Mouse (Mus musculus) thymus, adult 2 months (tissue): ENCODE data around the gene Dlg1. TPM values are rescaled to one million over a fixed set of nuclear protein-coding genes. Genes with fewer than 3 reads are reported as not detected.

Source experiments
- DNase-seq: peaks from one replicate; pipeline ENCODE4 v3.0.0; 2021
- H3K27ac ChIP-seq: fragments of 200-500 bp; 2 replicates; pipeline ENCODE4 v1.5.1; 2012; ENCODE audit warnings: low read length, control low read depth; ENCODE audit not compliant: control insufficient read depth, insufficient read depth
- H3K27me3 ChIP-seq: fragments of 200-500 bp; 2 replicates; pipeline ENCODE4 v1.6.1; 2012; ENCODE audit warnings: mild to moderate bottlenecking, low read length, moderate library complexity, mixed read lengths; ENCODE audit not compliant: control insufficient read depth, insufficient read depth
- H3K36me3 ChIP-seq: fragments of 200-500 bp; 2 replicates; pipeline ENCODE4 v1.6.1; 2012; ENCODE audit warnings: mild to moderate bottlenecking, low read length, moderate library complexity; ENCODE audit not compliant: control insufficient read depth, insufficient read depth
- H3K4me1 ChIP-seq: fragments of 200-500 bp; replicated peaks from 2 replicates; pipeline ENCODE4 v1.6.1; 2012; ENCODE audit warnings: low read length; ENCODE audit not compliant: control insufficient read depth, insufficient read depth
- H3K4me3 ChIP-seq: fragments of 200-500 bp; 2 replicates; pipeline ENCODE4 v1.5.1; 2012; ENCODE audit warnings: mild to moderate bottlenecking, low read length, control low read depth, moderate library complexity; ENCODE audit not compliant: control insufficient read depth, insufficient read depth
- CTCF ChIP-seq: fragments of 200-500 bp; IDR thresholded peaks from 2 replicates; pipeline ENCODE4 v1.5.1; 2012; ENCODE audit warnings: mild to moderate bottlenecking, control low read depth, low read length, moderate library complexity, borderline replicate concordance; ENCODE audit not compliant: control insufficient read depth, poor library complexity, insufficient read depth; ENCODE audit errors: extremely low read depth
- POLR2A ChIP-seq: fragments of 200-500 bp; IDR thresholded peaks from 2 replicates; pipeline ENCODE4 v1.6.1; 2012; ENCODE audit warnings: mild to moderate bottlenecking, low read length, control low read depth, moderate library complexity; ENCODE audit not compliant: control insufficient read depth, poor library complexity, insufficient read depth; ENCODE audit errors: extremely low read depth
- WGBS: fragments of 180-500 bp; shearing (Covaris S2); methylation state at CpG from one replicate; pipeline ENCODE4 v1.1.7; 2018; 5-methylcytosine and 5-hydroxymethylcytosine counted together
- polyA plus RNA-seq: library from polyadenylated mRNA; depleted of rRNA; stranded (reverse); fragments of >200 nt; gene quantifications from 2 replicates; pipeline ENCODE4 v1.2.3, GENCODE M21; 2012

Dlg1 gene
- polyA plus RNA-seq, 1 experiment, result 18.9 TPM

GRCm38 (mm10) chr16:31662556-31663378 is 476 bp upstream of the Dlg1 start:
- TF ChIP-seq POLR2A (no peak), CTCF (no peak)
- WGBS, result 22% methylated on average over 22 of the region's 22 CpGs
- H3K27ac ChIP-seq, result no peak overlapping the region
- no peak for DNase-seq
- peaks cover 4% of the 10 kb centered on the region; the same call in 1 of the 2 replicates for H3K36me3 ChIP-seq
- H3K4me1 ChIP-seq, result 0 out of 2 replicates have a peak, but pooled peaks cover 5% of the 10 kb centered on the region
- peak overlapping the region; percentile 88 for H3K4me3 ChIP-seq
- H3K27me3 ChIP-seq, result no peaks in the 10 kb centered on the region

DNA sequence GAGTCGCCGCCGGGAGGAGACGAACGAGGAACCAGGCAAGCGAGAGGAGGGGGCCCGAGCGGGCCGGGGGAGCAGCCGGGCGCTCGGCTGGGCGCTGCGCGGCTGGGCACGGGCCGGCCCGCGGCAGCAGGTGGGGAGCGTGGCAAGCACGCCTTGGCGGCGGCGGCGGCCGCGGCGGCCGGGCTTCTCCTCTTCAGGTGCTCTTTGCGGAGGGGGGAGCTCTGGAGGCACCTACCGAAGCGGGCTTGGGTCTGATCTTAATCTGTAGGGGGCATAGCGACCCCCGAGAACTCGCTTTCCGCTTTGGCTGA is 999 bp downstream of the Dlg1 start:
- Histone ChIP-seq H3K4me3 (peak overlapping the region; percentile 88), H3K36me3 (peaks cover 4% of the 10 kb centered on the region), H3K4me1 (0 out of 2 replicates have a peak, but pooled peaks cover 5% of the 10 kb centered on the region), H3K27ac (peak overlapping the region; percentile 15; the same call in 1 of the 2 replicates), H3K27me3 (no peaks in the 10 kb centered on the region)
- DNase-seq, result no peak
- TF ChIP-seq POLR2A, result no peak; the same call in 1 of the 2 replicates
- under 1% methylated on average over 36 of the region's 36 CpGs for WGBS

- DNase-seq, result no peak
- Histone ChIP-seq H3K27ac (no peak overlapping the region), H3K36me3 (no peaks in the 10 kb centered on the region; the same call in 1 of the 2 replicates), H3K27me3 (no peaks in the 10 kb centered on the region), H3K4me1 (no peaks in the 10 kb centered on the region), H3K4me3 (no peak overlapping the region)
- no peak for TF ChIP-seq POLR2A
- no peak for TF ChIP-seq CTCF
- 100% methylated on average over 1 of the region's 1 CpGs for WGBS
Observed at GRCm38 (mm10) chr16:31672202-31672601, 9.0 kb downstream of the Dlg1 start.

GRCm38 (mm10) chr16:31677463-31677862 is 14.2 kb downstream of the Dlg1 start:
- TF ChIP-seq POLR2A, result no peak
- no peak for TF ChIP-seq CTCF
- Histone ChIP-seq H3K27me3 (no peaks in the 10 kb centered on the region), H3K4me3 (no peak overlapping the region), H3K36me3 (no peaks in the 10 kb centered on the region), H3K27ac (no peak overlapping the region), H3K4me1 (no peaks in the 10 kb centered on the region)
- DNase-seq, result no peak
- 95% methylated on average over 4 of the region's 4 CpGs for WGBS

DNA sequence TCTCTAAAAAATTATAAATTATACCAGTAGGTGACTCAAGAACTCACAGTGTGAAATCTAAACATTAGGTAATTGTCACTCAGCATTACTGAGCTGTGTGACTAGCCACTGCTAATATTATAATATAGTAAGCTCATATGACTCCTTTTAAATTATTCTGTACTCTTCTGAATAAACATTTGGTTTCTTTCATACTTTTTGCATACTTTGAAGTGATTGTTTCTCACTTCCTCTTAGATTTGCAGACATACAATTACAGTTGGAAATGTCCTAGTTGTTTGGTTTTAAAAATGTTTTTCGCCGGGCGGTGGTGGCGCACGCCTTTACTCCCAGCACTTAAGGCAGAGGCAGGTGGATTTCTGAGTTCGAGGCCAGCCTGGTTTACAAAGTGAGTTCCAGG is 19.0 kb downstream of the Dlg1 start:
- DNase-seq, result no peak
- WGBS, result 93% methylated on average over 6 of the region's 6 CpGs
- H3K27me3 ChIP-seq, result no peaks in the 10 kb centered on the region
- no peak for TF ChIP-seq CTCF
- no peak overlapping the region for H3K4me3 ChIP-seq
- H3K4me1 ChIP-seq, result peaks cover 5% of the 10 kb centered on the region
- H3K27ac ChIP-seq, result no peak overlapping the region
- H3K36me3 ChIP-seq, result no peaks in the 10 kb centered on the region

DNA sequence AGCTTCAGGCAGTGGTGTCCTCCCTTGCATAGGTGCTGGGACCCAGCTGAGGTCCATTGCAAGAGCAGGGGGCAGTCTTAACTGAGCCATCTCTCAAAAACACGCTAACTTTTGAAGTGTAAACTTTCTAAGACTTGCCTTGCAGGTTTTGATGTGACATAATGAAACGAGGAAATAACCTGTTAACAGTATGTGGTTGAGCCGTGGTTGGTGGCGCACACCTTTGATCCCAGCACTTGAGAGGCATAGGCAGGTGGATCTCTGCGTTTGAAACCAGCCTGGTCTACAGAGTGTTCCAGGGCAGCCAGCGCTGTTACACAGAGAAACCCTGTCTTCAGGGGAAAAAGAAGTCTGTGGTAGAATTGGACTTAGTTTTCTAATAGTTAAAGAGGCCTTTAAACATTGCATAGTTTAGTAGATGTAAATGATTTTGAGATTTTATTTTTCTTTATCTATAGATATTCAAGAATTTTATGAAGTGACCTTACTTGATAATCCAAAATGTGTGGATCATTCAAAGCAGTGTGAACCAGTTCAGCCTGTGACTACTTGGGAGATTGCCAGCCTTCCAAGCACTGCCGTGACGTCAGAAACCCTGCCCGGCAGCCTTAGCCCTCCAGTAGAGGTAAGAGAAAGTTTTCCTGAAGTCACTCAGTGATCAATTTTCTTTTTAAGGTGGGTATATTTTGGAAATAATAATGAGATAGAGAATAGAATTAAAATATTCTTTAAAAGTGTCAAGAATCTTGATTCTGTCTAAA is 20.6 kb downstream of the Dlg1 start:
- H3K36me3 ChIP-seq, result no peaks in the 10 kb centered on the region
- no peaks in the 10 kb centered on the region for H3K27me3 ChIP-seq
- DNase-seq, result peak; percentile 14
- H3K4me1 ChIP-seq, result peaks cover 5% of the 10 kb centered on the region
- H3K27ac ChIP-seq, result no peak overlapping the region
- no peak for TF ChIP-seq CTCF
- TF ChIP-seq POLR2A, result no peak
- no peak overlapping the region for H3K4me3 ChIP-seq
- 36% methylated on average over 9 of the region's 9 CpGs for WGBS
